Mouse (Mus musculus): ENCODE data around the gene Olfr875.

GRCm38 (mm10) chr9:37771759-37772158 lies at the start of gene Olfr875:
- TF ChIP-seq CTCF (IDR thresholded peaks at IDR 0.05; ENCODE audit: borderline replicate concordance, control insufficient read depth, extremely low read depth, insufficient read depth, low read length, poor library complexity) (no peak), POLR2A (IDR thresholded peaks at IDR 0.05; ENCODE audit: control insufficient read depth, extremely low read depth, insufficient read depth, low read length, poor library complexity) (no peak)

Data from thymus, adult 2 months (tissue).